Mouse (Mus musculus) c-Kit-negative CD71-positive TER-119-positive erythroid progenitor cells, embryonic 14.5 days (primary cell): ENCODE results near the gene Prnp.
A peak's percentile ranks its signal among the peaks of the same experiment; 100 is the strongest.

Experiments used
- DNase-seq: peaks from one replicate; pipeline ENCODE4 v3.0.0-alpha.2; 2013; ENCODE audit warnings: low read depth, low spot score

The Prnp gene

DNA sequence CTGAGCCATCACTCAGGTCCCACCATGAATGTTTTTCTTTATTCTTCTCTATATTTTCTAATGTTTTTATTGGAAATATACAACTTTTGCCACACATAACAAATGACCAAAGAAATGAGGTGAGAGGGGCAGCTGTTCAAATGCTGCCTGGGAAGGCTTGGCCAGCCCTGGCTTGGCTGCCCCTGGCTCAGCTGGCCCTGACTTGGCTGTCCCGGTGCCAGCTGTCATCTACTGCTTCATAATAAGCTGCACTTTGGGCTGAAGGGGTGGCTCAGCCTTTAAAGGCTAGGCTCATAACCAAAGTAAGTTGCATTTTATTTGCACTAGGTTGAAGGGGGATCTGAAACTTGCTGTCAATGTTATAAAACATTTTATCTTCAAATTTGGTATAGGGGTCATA is 2.9 kb upstream of the Prnp start:
- no peak for DNase-seq

DNA sequence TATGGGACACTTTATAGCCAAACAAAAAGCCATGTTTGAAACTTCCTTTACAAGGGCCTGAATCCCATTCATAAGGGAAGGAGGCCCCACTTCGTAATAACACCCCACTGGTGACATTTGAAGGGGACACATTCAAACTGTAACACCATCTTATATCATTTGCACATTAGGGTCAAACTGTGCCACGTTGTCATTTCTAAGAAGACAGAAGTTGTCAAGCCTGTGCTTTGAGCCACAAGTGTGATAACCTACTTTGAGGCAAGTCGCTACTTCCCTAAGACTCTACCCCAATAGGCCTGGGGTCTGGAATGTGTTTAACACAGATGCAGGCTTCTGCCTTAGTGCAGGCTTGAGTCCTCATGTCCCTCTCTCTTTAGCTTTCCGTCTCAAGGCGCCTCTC is 2.4 kb upstream of the Prnp start:
- DNase-seq, result no peak

- DNase-seq, result no peak
These were observed 1.3 kb upstream of the Prnp start for GRCm38 (mm10) chr2:131908351-131908861.

GRCm38 (mm10) chr2:131908906-131909305 is 822 bp upstream of the Prnp start:
- DNase-seq, result no peak

DNA sequence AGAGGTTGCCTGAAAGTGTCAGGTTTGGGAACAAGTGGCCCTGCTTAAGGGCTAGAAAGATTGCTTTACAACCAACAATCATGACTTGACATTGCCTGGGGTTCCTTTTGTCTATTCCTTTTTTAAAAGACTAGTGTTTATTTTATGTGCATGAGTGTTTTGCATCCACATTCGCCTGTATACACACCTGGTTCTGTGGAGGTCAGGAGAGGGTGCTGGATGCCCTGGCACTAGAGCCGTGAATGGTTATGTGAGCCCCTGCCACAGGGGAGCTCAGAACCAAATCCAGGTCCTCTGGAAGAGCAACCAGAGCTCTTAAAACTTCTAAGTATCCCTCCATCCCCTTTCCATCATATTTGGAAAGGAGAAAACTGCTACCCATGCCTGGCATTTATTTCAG is 1.1 kb downstream of the Prnp start:
- DNase-seq, result no peak

DNA sequence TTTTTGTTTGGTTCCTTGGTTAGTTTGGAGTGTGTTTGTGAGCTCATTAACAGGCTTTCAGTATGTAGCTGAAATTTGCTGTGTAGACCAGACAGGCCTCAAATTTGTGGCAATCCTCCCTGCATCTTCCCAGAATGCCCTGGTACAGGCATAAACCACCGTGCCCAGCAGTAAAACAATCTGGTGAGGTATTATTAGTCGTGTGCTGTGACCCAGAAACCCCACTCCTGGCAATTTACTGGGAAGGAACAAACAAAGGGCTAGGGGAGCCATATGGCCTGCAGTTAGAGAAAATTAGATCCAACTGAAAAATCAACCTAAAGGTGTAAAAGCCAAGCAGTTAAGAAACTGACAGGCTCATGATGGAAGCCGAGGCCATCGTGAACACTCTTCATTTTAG is 1.6 kb downstream of the Prnp start:
- no peak for DNase-seq

DNA sequence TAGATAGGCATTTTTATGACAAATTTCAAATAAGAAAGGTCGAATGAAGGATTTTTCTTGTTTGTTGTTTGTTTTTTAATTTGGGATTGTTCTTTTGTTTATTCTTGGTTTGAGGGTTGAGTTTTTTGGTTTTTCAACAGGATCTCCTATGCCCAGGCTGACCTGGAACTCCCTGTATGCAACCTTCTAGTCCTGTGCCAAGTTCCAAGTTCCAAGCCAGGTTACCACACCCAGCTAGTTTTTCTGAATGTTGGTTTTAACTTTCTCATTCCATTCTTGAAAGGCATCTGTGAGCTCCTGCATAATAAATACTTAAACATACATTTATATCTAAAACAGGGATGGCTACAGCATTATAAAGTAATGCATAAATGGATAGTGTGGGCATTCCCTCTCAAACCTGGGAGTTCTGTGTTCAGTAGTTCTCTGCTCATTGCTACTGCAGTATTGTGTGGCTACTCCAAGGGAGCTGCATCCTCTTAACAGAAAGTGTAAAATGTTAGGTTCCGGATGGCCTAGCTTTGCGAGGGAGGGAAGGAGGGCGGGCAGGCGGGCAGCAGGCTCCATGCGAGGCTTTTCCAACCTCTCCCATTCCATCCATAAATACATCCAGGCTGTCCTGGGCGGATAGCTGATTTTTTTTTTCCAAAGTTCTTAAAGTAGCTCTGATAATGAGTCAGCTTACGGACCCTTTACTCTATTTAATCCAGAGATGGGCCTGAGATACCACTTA is 3.0 kb downstream of the Prnp start:
- no peak for DNase-seq

GRCm38 (mm10) chr2:131932275-131932902 is 22.7 kb downstream of the Prnp start:
- DNase-seq, result no peak

GRCm38 (mm10) chr2:131933013-131933412 is 23.3 kb downstream of the Prnp start:
- no peak for DNase-seq

DNA sequence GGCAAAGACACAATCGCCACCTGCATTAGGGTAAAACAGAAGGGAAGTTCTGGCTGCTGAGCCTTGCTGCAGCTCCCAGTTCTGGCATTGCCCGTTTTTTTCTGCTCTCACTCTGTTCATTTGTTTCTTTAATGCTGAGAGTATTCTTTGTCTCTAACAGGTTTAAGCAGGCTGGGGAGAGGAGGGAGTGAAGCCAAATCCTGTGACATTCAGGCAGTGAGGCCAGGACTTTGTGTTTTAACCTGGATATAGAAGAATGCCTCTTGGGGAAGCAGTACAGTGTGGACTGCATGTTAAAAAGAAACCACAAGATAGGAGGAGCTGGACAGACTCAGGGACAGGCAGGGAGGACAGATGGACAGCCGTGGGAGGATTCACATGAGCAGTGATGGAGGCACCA is 23.9 kb downstream of the Prnp start:
- DNase-seq, result no peak

DNA sequence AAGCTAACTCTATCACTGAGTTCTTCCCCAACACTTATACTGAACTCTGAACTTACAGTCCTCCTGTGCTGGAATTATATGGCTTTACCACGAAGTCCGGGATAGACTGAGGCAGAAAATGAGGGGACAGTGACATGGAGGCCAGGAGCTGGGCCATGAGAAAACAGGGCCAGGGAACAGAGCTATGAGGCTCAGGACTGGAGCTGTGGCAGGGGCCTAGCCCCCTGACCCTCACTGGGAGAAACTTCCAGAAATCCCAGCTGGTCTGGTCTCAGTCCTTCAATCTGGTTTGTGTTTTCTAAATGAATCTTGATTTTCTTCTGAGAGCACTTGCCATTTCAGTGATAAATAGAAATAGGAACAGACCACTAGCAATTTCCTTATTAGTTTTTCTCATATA is 24.5 kb downstream of the Prnp start:
- DNase-seq, result no peak

GRCm38 (mm10) chr2:131935390-131936105 is 25.8 kb downstream of the Prnp start:
- DNase-seq, result no peak

DNA sequence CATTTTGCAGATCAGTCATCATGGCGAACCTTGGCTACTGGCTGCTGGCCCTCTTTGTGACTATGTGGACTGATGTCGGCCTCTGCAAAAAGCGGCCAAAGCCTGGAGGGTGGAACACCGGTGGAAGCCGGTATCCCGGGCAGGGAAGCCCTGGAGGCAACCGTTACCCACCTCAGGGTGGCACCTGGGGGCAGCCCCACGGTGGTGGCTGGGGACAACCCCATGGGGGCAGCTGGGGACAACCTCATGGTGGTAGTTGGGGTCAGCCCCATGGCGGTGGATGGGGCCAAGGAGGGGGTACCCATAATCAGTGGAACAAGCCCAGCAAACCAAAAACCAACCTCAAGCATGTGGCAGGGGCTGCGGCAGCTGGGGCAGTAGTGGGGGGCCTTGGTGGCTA is 26.7 kb downstream of the Prnp start:
- DNase-seq, result no peak

- DNase-seq, result peak; percentile 35
These were observed 29.8 kb downstream of the Prnp start for GRCm38 (mm10) chr2:131939404-131940111.

DNA sequence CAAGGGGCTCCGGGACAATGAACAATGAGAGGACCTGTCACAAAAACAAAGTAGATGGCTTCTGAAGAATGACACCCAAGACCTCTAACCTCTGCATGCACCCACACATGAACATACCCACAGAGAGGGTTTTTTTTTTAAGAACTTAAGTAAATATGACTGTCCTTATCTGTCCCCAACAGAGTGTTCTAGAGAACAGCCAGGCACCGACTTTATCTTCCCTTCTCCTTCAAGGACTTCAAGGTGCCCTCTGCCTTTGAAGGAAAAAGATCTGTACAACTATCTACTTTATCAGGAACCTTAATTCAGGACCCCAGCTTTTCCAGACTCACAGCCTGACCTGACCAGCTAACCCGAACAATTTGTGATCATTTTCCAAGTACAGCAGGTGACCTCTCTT is 30.8 kb downstream of the Prnp start:
- peak; percentile 27 for DNase-seq

- no peak for DNase-seq
These were observed 31.8 kb downstream of the Prnp start for GRCm38 (mm10) chr2:131941501-131941900.

DNA sequence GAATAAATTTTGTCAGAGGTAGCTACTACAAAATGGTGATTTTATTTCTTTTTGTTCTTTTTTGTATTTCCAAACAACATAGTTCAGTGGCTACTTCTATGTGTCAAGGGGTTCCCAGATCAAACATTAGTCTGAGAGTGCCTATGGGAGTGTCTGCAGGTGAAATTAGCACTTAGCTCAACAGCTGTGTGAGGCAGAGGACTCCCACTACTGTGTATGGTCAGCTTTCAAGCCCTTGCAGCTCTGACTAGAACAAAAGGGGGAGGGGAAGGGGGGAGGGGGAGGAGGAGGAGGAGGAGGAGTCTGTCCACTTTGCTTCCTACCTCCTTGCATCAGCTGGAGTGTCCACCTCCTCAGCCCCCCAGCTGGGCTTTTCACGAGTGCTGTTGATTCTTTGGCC is 34.6 kb downstream of the Prnp start:
- no peak for DNase-seq

DNA sequence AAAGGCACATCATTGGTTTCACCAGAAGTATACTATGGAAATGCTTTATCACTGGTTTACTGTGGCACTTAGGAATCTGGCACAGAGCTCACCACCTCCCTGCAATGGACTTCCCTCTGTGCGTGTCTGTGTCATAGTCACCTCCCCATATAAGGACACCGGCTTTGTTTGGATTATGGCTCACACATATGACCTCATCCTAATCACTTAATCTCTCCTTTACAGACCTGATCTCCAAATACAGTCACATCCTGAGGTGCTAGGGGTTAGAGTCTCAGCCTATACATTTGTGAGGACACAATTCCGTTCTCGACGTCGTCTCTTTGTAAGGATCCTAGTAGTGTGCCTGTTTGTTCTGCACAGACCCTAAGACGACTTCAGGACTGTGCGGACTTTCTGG is 35.5 kb downstream of the Prnp start:
- no peak for DNase-seq

DNA sequence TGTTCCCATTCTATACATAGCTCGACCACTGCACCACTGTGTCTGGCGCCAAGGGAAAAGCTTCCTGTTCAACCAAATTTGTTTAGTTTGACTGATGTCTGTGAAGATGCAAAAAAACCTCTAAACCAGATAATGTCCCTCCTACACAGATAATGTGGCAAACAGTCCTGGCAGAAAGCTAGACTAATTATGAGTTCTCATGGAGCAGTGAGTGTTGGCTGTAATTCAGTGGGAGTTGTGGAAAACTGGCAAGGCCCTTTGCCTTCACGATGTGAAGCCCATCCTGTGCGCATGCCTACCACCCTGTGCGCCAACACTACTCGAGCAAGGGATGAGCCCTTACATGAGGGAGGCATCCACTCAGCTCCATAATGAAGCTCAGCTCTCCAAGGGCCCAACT is 36.0 kb downstream of the Prnp start:
- DNase-seq, result no peak

DNA sequence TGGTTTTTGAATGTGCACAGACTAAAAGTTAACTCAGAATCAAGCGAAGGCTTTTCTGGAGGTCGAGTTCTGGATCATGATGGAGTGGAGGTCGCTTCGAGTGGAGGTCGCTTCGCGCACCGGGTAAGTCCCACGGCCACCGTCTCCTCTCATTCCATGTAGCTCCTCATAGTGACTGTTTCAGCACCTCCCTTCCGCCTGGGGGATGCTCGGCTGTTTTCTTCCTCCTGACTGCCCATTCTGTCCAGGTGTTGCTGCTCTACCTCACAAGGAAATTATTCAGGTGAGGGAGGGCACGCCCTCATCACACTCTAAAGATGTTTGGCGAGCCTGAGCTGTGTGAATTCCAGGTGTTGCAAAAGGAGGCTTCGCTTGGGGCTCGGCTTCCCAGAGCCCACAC is 36.6 kb downstream of the Prnp start:
- no peak for DNase-seq

GRCm38 (mm10) chr2:131948156-131948555 is 38.4 kb downstream of the Prnp start:
- DNase-seq, result no peak
